Mouse (Mus musculus): ENCODE results near the gene Dnph1.
A peak's percentile ranks its signal among the peaks of the same experiment; 100 is the strongest.
"Not testable (repeated sequence)": the region's sequence is repeated elsewhere in the genome, so short reads cannot be mapped to it uniquely, and the experiment has no call there.

Dnph1 gene

GRCm38 (mm10) chr17:46496623-46497434 is at the start of gene Dnph1:
Dnph1 (plus strand) TSS chr17:46496711.
- DNase-seq (ENCODE audit: low read depth in 2 of 2, low spot score in 2 of 2), result no peak

- DNase-seq (ENCODE audit: low read depth in 2 of 2, low spot score in 2 of 2), result no peak
These were observed 43.8 kb upstream of the Dnph1 start for GRCm38 (mm10) chr17:46452683-46453082.

- no peak for DNase-seq (ENCODE audit: low read depth in 2 of 2, low spot score in 2 of 2)
These were observed 43.1 kb upstream of the Dnph1 start for GRCm38 (mm10) chr17:46453302-46453948.

DNA sequence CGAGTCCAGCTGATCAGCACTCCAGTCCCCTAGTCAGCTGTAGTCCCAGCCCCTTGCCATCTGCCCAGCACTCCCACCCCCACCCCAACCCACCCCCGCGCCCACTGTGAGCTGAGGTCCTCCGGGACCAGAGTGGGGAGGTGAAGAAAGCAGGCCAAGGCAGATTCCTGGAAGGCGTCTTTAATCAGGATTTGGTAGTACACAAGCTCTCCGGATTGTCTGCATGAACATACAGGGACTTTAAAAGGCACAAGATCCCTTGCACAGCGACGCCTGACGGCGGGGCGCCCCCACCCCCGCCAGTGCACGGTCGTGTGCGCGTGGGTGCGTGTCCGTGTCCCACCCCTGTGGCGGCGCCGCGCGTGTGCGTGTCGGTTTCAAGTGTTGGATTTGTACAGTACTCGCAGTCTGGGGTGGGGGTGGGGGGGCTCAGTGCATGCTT is 42.5 kb upstream of the Dnph1 start:
- DNase-seq (ENCODE audit: low read depth in 2 of 2, low spot score in 2 of 2), result no peak

- DNase-seq (ENCODE audit: low read depth in 2 of 2, low spot score in 2 of 2), result no peak
These were observed 42.0 kb upstream of the Dnph1 start for GRCm38 (mm10) chr17:46454539-46454938.

DNA sequence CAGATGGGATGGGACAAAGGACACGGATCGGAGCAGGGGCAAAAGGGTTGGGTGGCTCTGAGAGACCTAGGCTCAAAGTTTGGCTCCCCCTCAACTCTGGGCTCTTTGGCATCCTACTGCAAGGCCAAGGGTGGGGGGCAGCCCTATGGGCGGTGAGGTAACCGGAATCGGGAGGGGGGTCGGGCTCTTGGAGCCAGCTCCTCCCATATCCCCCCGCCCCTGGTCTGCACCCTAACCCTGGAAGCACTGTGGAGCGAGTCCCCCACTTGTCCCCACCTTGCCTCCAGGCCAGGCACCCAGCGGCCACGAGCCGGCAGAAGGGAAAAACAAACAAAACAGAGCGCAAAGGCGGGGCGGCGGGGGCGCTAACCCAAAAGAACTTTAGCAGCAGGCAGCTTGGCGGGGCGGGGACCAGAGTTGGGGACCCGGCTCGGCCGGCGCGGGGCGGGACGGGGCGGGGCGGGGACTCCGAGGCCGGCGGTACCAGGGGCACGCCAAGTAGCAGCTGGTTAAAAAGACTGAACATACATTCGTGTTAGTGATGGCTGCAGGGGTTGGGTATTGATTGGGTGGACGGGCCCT is 41.3 kb upstream of the Dnph1 start:
- no peak for DNase-seq (ENCODE audit: low read depth in 2 of 2, low spot score in 2 of 2)

GRCm38 (mm10) chr17:46457791-46458190 is 38.7 kb upstream of the Dnph1 start:
- DNase-seq (ENCODE audit: low read depth in 2 of 2, low spot score in 2 of 2), result peak; percentile 20 to 33

- DNase-seq (ENCODE audit: low read depth in 2 of 2, low spot score in 2 of 2), result no peak
These were observed 38.1 kb upstream of the Dnph1 start for GRCm38 (mm10) chr17:46458439-46458838.

GRCm38 (mm10) chr17:46460673-46461072 is 35.8 kb upstream of the Dnph1 start:
- DNase-seq (ENCODE audit: low read depth in 2 of 2, low spot score in 2 of 2), result no peak

GRCm38 (mm10) chr17:46461347-46461746 is 35.2 kb upstream of the Dnph1 start:
- DNase-seq (ENCODE audit: low read depth in 2 of 2, low spot score in 2 of 2), result no peak

DNA sequence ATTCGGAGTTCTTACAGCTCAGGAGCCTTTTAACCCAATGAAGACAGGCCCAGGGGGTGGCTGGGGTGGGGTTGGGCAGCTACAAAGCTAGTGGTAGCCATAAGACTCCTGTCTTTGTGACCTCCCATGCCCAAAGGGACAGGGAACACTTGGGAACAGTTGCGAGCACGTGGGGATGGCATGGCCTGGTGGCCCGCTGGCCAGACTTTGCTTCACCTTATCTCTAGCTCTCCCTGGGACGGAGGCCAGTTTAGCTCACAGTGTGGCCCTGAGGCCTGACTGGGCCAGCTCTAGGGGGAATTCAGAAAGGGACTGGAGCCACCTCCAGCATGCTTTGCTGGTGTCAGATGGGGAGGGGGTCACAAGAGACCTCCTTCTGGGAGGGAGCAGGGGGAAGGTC is 34.3 kb upstream of the Dnph1 start:
- no peak for DNase-seq (ENCODE audit: low read depth in 2 of 2, low spot score in 2 of 2)

GRCm38 (mm10) chr17:46467830-46468229 is 28.7 kb upstream of the Dnph1 start:
- DNase-seq (ENCODE audit: low read depth in 2 of 2, low spot score in 2 of 2), result no peak

DNA sequence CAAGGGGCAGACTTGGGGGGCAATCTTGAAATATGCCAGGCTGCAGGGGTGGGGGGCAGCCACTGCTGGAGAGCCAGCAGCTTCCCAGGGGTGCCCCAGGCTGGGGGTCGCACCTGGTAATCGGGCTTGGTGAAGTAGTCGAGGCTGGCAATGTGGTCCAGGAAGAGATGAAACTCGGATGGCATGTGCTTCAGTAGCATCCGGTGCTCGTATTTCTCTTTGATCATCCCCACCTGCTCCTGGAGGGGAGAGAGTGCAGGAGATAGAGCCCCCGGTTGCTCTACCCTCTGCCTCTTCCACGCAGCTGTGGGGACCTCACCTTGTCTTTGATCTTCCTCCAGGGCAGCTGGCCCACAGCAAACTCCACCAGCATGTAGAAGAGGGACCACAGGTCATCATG is 19.9 kb upstream of the Dnph1 start:
- DNase-seq (ENCODE audit: low read depth in 2 of 2, low spot score in 2 of 2), result no peak

DNA sequence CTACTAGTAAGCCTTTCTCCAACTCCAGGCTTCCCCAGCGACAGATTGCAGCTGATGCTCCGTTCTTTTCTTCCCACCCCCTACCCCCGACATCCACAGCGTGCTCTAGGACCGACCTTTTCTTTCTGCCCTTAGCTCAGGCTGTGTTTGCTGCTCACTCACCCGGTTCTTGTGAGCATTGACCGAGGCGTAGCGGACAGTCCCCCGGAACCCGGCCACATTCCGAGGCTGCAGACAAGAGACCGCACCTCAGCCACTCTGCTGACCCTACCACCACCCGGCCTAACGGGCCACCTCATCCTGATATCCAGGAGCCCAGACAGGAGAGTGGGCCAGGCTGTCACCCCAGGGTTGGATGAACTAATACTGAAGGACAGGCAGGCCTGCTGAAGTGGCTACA is 19.2 kb upstream of the Dnph1 start:
- no peak for DNase-seq (ENCODE audit: low read depth in 2 of 2, low spot score in 2 of 2)

DNA sequence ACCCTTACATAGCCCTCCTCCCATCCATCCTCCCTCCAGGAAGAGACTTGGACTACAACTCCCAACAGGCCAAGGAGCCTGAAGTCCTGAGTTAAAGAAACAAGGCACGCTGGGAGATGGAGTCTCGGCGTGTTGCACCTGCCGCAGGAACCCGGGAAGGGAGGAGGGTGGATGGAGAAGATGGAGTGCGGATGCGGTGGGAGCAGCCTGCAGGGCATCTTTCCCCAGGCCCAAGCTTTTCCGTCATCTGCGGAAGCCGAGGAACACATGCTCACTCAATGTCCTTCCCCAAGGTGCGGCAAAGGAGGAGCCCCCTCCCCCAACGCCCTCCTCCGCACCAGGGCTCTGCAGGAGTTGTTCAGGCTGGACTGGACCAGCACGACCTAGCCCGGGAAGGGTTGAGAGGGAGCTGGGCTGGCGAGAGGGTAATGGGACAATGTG is 12.9 kb upstream of the Dnph1 start:
- no peak for DNase-seq (ENCODE audit: low read depth in 2 of 2, low spot score in 2 of 2)

DNA sequence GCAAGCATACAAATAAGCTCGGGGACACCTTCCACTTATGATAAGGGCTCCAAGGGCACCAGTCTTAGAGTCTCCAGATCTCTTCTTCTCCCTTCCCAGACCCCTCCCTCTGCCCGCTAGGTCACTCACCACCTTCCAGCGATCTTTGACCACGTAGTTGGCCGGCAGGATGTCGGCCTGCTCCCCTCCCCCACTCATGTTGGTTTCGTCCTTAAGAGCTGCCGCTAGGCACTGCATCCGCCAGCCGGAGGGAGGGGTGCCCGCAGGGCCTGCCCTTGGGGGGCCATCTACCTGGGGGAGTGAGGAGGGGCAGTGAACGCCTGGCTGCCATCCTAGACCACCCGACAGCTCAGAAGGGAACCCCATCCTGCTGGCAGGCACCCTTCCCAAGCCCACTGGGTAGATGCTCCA is 12.5 kb upstream of the Dnph1 start:
- DNase-seq (ENCODE audit: low read depth in 2 of 2, low spot score in 2 of 2), result no peak

DNA sequence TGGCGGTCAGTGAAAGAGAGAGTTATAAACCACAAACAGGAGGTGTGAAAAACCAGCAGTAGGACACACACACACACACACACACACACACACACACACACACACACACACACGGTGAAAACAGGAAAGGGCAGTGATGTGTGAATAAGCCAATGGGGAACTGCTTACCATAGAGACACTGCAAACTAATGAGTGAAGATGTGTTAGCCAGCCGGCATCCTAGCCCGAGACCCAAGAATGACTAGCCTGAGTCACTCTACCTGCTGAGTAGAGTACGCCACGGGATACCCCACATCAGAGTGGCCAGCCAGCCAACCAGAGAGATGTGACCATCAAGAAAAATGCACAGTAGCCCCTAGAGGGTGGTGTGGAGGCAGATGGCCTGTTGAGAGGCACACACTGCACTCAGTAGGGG is 12.0 kb upstream of the Dnph1 start:
- DNase-seq (ENCODE audit: low read depth in 2 of 2, low spot score in 2 of 2), result no peak

GRCm38 (mm10) chr17:46486995-46487394 is 9.5 kb upstream of the Dnph1 start:
- DNase-seq (ENCODE audit: low read depth in 2 of 2, low spot score in 2 of 2), result no peak

DNA sequence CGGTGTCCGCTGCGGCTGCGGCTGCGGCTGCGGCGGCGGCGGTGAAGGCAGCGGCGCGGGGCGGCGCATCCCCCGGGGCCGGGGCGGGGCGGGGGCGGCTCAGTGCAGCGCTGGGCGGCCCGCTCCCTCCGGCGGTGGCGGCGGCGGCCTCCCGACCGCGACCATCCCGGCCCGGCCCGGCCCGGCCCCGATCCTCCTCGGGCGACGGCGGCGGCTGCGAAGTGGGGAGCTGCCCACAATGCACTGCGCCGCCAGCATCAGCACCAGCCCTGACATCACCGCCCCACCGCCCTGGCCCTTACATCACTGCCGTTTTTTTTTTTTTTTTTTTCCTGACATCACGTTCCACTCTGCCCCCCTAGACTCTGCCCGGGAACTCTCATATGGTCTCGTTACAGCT is 9.1 kb upstream of the Dnph1 start, which contains the start of gene Ttbk1:
Gene Ttbk1 (minus strand): TSS at position 245 of the 400 bp plus-strand sequence.
- no peak for DNase-seq (ENCODE audit: low read depth in 2 of 2, low spot score in 2 of 2)

- DNase-seq (ENCODE audit: low read depth in 2 of 2, low spot score in 2 of 2), result no peak
These were observed 1.0 kb upstream of the Dnph1 start for GRCm38 (mm10) chr17:46495486-46495885.

DNA sequence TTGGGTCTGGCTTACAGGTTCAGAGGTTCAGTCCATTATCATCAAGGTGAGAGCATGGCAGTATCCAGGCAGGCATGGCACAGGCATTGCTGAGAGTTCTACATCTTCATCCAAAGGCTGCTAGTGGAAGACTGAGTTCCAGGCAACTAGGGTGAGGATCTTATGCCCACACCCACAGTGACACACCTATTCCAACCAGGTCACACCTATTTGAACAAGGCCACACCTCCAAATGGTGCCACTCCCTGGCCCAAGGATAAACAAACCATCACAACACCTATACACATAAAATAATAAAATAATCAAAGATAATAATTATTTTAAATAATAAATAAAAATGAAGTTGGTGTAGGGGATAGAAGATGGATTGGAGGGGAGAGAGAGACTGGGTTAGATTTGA is 430 bp upstream of the Dnph1 start:
- not testable (repeated sequence) for DNase-seq (ENCODE audit: low read depth in 2 of 2, low spot score in 2 of 2)

DNA sequence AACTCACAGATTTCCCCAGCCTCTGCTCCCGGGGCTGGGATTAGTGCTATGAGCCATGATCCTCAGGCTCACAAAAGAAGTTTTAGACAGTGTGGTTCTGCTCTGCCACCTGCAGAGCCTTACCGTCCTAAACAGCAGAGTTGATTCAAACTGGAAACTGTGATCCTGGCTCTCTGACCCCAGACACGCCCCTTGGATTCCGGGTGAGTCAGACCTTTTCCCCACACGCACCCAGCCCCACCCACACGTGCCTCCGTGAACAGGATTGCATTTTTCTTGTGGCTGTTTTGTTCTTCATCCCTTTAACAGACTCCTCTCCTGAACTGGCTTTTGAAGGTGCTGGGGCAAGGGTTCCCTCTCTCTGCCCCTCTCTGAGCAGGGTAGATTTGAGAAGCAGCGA is 1.4 kb downstream of the Dnph1 start:
- no peak for DNase-seq (ENCODE audit: low read depth in 2 of 2, low spot score in 2 of 2)
